Mouse (Mus musculus) naive thymus-derived CD4-positive, alpha-beta T cell, adult 2 months (primary cell): ENCODE measurements around the gene Tnr.

Experiments used
- DNase-seq: peaks from one replicate; pipeline ENCODE4 v3.0.0-alpha.2; 2011; ENCODE audit warnings: low read depth

Tnr gene

GRCm38 (mm10) chr1:159796021-159796420 is 272.5 kb downstream of the Tnr start:
- no peak for DNase-seq

DNA sequence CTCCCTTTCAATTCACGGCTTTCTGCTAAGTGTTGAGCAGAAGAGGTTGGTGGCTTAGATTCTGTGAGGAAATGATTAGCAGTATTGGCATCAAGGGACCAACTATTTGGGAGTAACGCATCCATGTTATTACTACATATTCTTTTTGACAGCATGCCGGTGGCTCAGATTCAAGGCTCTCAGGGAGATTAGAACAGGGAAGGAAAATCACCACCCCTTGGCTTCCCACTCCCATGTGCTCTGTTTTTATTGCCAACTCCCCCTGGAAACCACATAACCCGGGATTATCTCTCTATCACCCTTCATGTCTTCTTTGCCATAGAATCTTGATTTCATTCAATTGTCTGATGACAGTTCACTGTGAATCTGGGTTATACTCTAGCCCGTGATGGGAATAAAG is 276.8 kb downstream of the Tnr start:
- no peak for DNase-seq

DNA sequence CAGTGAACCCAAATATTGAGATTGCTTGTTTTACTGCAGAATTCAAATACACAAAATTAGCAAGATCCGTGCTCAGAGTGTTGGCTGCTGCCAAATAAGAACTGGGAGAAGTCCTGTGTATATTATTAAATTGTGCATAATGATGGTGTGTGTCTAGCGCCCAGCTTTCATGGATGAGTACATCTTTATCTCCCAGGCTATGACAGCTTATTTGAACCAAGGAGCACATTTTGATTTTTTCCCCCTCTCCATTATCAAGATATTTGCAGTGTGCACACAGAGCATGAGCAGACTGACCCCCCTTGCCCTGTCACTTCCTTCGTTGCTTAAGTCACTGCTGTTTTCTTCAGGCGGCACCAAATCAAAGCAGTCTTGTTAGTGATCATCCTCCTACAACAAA is 278.2 kb downstream of the Tnr start:
- no peak for DNase-seq

GRCm38 (mm10) chr1:159803711-159804110 is 280.1 kb downstream of the Tnr start:
- no peak for DNase-seq

- no peak for DNase-seq
These were observed 285.9 kb downstream of the Tnr start for GRCm38 (mm10) chr1:159809493-159809892.

GRCm38 (mm10) chr1:159811805-159812204 is 288.2 kb downstream of the Tnr start:
- DNase-seq: no peak

GRCm38 (mm10) chr1:159812820-159813411 is 289.3 kb downstream of the Tnr start:
- DNase-seq: peak; percentile 60

GRCm38 (mm10) chr1:159814348-159814747 is 290.8 kb downstream of the Tnr start:
- peak; percentile 4 for DNase-seq

- no peak for DNase-seq
These were observed 293.2 kb downstream of the Tnr start for GRCm38 (mm10) chr1:159816614-159817371.

DNA sequence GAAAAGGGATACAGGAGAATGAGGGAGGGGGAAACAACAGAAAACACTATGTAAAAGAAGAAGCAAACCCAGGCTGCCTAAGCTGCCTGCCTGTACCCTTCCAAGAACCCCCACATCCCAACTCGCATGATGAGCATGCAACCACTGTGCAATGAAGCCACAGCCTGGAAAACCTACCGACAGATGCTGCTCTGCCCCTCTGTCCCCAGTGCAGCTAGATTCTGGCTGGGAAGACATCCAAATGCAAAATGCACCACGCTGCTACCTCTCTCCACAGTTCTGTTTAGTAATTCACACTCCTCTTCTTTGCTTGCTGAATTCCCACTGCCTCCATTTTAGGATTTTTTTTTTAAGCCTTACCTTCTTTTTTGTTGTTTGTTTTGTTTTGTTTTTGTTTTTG is 295.9 kb downstream of the Tnr start:
- no peak for DNase-seq

- DNase-seq: no peak
These were observed 298.8 kb downstream of the Tnr start for GRCm38 (mm10) chr1:159822416-159822815.

DNA sequence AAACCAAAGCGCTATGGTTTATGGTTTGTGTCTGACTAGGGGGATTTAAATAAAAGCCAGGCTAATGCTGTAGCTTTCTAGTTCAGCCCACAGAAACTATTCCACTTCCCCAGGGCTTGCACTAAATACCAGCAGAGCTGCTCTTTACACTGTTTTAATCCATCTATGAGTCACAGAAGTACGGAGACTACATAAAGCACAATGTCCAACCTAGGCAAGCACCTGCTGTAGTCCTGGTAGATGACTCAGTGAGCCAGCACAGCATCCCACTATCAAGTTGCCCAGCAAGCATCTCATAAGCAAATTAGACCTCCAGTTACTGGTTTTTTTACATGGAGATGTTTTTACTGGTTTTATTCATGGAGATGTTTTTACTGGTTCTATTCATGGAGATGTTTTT is 305.0 kb downstream of the Tnr start:
- DNase-seq: no peak

DNA sequence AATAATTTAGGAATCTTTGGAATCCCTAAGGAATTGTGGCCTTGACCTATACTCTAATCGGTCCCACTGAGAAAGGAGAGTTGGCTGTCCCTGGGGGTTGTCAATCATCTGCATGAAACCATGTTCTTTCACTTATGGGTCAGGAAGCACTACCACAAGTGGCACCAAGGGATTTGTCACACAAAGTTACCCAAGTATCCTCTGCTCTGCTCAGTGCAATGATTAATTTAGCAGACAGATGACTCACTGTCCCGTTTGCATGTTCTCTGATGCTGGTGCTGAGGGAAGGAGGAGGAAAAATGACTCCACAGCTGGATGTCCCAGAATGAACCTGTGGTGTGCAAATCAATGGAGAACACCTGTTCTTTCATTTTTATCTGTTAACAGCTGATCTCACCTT is 309.6 kb downstream of the Tnr start:
- DNase-seq: no peak

GRCm38 (mm10) chr1:159833646-159834338 is 310.2 kb downstream of the Tnr start:
- no peak for DNase-seq

- no peak for DNase-seq
These were observed 311.6 kb downstream of the Tnr start for GRCm38 (mm10) chr1:159835126-159835525.

GRCm38 (mm10) chr1:159840337-159840736 is 316.8 kb downstream of the Tnr start:
- no peak for DNase-seq

DNA sequence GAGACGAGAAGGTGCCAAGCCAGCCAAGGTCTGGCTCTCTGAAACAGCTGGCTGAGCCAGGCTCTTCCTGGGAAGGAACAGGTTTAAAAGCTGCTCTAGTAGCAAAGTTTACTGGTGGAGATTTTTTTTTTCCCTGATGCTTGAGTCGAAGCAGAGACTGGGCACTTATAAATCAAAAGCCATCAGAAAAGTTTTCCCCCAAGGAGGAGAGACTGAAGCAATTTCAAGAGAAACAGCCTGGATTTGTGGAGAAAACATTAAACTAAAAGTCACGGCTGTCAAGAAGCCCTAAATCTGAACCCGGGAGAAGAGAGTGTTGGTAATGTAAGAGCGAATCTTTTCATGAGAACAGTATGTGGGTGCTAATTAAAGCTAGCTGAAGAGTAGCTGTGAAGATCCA is 319.3 kb downstream of the Tnr start:
- DNase-seq: no peak

DNA sequence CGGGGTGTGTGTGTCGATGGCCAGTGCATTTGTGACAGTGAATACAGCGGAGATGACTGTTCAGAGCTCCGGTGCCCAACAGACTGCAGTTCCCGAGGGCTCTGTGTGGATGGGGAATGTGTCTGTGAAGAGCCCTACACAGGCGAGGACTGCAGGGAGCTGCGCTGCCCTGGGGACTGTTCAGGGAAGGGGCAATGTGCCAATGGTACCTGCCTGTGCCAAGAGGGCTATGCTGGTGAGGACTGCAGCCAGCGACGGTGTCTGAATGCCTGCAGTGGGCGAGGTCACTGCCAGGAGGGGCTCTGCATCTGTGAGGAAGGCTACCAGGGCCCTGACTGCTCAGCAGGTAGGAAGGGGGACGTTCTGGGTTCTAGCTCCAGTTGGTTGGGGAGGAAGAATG is 328.5 kb downstream of the Tnr start:
- DNase-seq: no peak

- no peak for DNase-seq
These were observed 330.7 kb downstream of the Tnr start for GRCm38 (mm10) chr1:159854261-159854660.

GRCm38 (mm10) chr1:159861782-159862474 is 338.4 kb downstream of the Tnr start:
- DNase-seq: no peak

GRCm38 (mm10) chr1:159865696-159866095 is 342.1 kb downstream of the Tnr start:
- no peak for DNase-seq

DNA sequence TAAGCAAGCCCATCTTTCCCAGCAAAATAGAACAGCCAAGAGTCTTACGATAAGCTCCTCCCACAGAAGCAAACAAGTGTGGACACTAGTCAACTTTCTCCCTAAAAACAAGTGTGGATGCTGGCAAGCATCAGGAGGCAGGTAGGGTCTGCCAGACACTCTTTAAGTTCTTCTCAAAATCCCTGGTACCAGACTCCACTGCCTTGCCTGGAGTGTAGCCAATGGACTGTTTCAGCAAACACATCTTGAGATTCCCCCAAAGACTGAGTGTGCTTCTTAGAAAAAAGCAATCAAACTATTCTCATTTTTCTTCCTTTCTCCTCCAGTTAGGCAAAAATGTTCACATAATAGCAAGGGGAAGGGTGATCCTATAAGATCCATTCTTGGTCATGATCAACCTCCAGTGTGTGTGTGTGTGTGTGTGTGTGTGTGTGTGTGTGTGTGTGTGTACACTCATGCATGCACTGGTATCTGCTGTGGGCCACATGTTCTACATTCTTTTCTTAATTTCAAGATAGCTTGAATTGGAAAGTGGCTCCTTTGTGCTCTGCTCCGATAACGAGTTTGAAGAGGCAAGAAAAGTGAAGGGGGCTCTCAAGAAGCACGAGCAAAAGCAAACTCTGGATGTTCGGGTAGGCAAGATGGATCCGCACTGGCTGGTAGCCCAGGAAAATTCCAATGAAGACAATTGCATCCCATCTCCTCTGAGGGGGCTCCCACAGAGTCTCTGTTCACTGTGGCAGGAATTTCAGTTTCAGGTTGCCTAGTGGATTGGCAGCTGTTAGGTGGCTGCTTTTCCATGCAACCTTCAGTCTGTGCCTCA is 346.3 kb downstream of the Tnr start:
- DNase-seq: no peak
